Mouse (Mus musculus) midbrain, embryonic 15.5 days (tissue): ENCODE data around the gene Cass4. TPM values are rescaled to one million over a fixed set of nuclear protein-coding genes. Genes with fewer than 3 reads are reported as not detected.

ENCODE experiments used
- ATAC-seq: fragments of 200-750 bp; cut with Nextera tagmentation; replicated peaks from 2 replicates; pipeline ENCODE4 v1.8.0; 2017; ENCODE audit warnings: moderate TSS enrichment
- H3K27ac ChIP-seq: fragments of 300-500 bp; sonication (generic); 2 replicates; pipeline ENCODE4 v1.5.1; 2015; ENCODE audit warnings: mild to moderate bottlenecking, inconsistent platforms
- H3K27me3 ChIP-seq: fragments of 300-500 bp; sonication (generic); replicated peaks from 2 replicates; pipeline ENCODE4 v1.6.1; 2015; ENCODE audit warnings: inconsistent platforms
- H3K36me3 ChIP-seq: fragments of 300-500 bp; sonication (generic); replicated peaks from 2 replicates; pipeline ENCODE4 v1.6.1; 2015; ENCODE audit warnings: inconsistent platforms
- H3K4me1 ChIP-seq: fragments of 300-500 bp; sonication (generic); 2 replicates; pipeline ENCODE4 v1.6.1; 2015; ENCODE audit warnings: inconsistent platforms
- H3K4me2 ChIP-seq: fragments of 300-500 bp; sonication (generic); 2 replicates; pipeline ENCODE4 v1.6.1; 2015; ENCODE audit warnings: inconsistent platforms, mild to moderate bottlenecking, moderate library complexity
- H3K4me3 ChIP-seq: fragments of 300-500 bp; sonication (generic); 2 replicates; pipeline ENCODE4 v1.5.1; 2015; ENCODE audit warnings: mild to moderate bottlenecking, inconsistent platforms
- H3K9ac ChIP-seq: fragments of 300-500 bp; sonication (generic); 2 replicates; pipeline ENCODE4 v1.6.1; 2015; ENCODE audit warnings: mild to moderate bottlenecking, inconsistent platforms
- H3K9me3 ChIP-seq: fragments of 300-500 bp; sonication (generic); 2 replicates; pipeline ENCODE4 v1.6.1; 2016; ENCODE audit warnings: inconsistent platforms
- WGBS: fragments of 180-500 bp; shearing (Covaris S2); methylation state at CpG from one replicate; pipeline ENCODE4 v1.1.7; 2015; ENCODE audit warnings: mixed read lengths; 5-methylcytosine and 5-hydroxymethylcytosine counted together
- polyA plus RNA-seq: library from polyadenylated mRNA; unstranded; fragments of >200 nt; fragmentation: Nextera tagmentation; extraction: Ambion mirVana; gene quantifications from 2 replicates; pipeline ENCODE4 v1.2.1, GENCODE M21; 2015

Cass4 gene
- polyA plus RNA-seq, 1 experiment from 2014 or later: 0.12 TPM

- no peaks in the 10 kb centered on the region for H3K9me3 ChIP-seq
- no peaks in the 10 kb centered on the region for H3K36me3 ChIP-seq
- no peak overlapping the region for H3K9ac ChIP-seq
- H3K27ac ChIP-seq: no peak overlapping the region
- 71% methylated on average over 4 of the region's 4 CpGs for WGBS
- no peak overlapping the region for H3K4me3 ChIP-seq
- H3K4me2 ChIP-seq: no peak overlapping the region
- no peaks in the 10 kb centered on the region for H3K4me1 ChIP-seq
- H3K27me3 ChIP-seq: no peaks in the 10 kb centered on the region
- ATAC-seq: no peak
Measured at GRCm38 (mm10) chr2:172394671-172395070, 1.1 kb downstream of the Cass4 start.

GRCm38 (mm10) chr2:172395961-172396360 lies 2.4 kb downstream of the Cass4 start:
- Histone ChIP-seq H3K4me2 (no peak overlapping the region), H3K9ac (no peak overlapping the region), H3K27me3 (no peaks in the 10 kb centered on the region), H3K4me3 (no peak overlapping the region), H3K4me1 (no peaks in the 10 kb centered on the region), H3K27ac (no peak overlapping the region), H3K9me3 (no peaks in the 10 kb centered on the region), H3K36me3 (no peaks in the 10 kb centered on the region)
- WGBS: 46% methylated on average over 9 of the region's 9 CpGs
- ATAC-seq: no peak

DNA sequence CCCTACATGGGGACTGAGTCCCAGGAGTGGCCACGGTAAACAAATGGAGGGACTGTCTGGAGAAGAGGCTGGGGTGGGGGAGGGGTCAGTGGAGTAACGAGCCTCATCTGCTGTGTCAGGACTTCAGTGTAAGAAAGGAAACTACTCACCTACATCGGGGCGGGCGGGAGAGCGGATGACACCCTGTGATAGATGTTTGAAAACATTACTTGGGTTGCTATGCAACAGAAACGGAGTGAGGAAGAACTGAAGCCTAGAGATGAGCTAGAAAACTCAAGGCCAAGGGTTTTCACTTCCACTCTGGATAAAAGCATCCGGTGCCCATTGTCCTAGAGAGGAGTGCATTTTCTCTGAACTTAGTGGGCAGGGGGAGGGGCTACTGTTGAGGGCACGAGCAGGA lies 6.3 kb downstream of the Cass4 start:
- H3K4me1 ChIP-seq: no peaks in the 10 kb centered on the region
- no peaks in the 10 kb centered on the region for H3K27me3 ChIP-seq
- no peak overlapping the region for H3K27ac ChIP-seq
- no peak for ATAC-seq
- 39% methylated on average over 9 of the region's 9 CpGs for WGBS
- no peak overlapping the region for H3K4me3 ChIP-seq
- H3K36me3 ChIP-seq: no peaks in the 10 kb centered on the region
- H3K9me3 ChIP-seq: no peaks in the 10 kb centered on the region
- H3K9ac ChIP-seq: no peak overlapping the region
- no peak overlapping the region for H3K4me2 ChIP-seq

DNA sequence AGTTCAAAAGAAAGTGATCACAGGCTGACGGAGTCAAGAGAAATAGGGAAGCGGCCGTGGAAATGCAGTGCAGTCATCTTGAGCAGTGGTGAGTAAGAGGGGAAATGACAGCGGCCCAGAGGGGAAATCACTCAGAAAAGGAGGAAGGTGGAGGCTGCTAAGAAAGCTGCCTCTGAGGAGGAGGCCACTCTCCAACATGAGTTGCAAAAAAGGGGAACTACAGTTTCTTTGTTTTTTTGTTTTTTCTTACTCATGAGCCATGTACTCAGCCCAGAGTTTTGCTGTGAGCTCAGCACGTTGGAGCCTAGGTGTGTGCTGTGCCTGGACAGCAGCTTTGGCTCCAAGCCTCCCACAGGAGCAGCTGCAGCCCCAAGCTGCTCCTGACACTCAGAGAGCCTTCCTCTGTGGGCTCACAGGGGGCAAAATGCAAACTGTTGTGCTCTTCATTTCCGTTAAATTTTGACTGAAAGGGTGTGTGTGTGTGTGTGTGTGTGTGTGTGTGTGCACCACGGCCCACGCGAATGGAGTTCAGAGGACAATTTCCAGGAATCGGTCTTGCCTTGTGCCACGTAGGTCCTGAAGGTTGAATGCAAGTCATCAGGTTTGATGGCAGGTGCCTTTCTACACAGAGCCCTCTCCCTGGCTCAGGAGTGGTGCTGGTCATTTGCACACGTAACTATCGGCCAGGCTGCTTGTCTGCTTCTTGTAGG lies 7.7 kb downstream of the Cass4 start:
- H3K9ac ChIP-seq: no peak overlapping the region
- no peaks in the 10 kb centered on the region for H3K9me3 ChIP-seq
- no peak for ATAC-seq
- H3K27me3 ChIP-seq: no peaks in the 10 kb centered on the region
- no peaks in the 10 kb centered on the region for H3K4me1 ChIP-seq
- WGBS: 72% methylated on average over 13 of the region's 13 CpGs
- H3K4me3 ChIP-seq: no peak overlapping the region
- no peak overlapping the region for H3K4me2 ChIP-seq
- H3K36me3 ChIP-seq: no peaks in the 10 kb centered on the region
- no peak overlapping the region for H3K27ac ChIP-seq

GRCm38 (mm10) chr2:172404239-172404638 lies 10.6 kb downstream of the Cass4 start:
- no peak for ATAC-seq
- H3K9ac ChIP-seq: no peak overlapping the region
- no peaks in the 10 kb centered on the region for H3K4me1 ChIP-seq
- no peak overlapping the region for H3K4me3 ChIP-seq
- no peaks in the 10 kb centered on the region for H3K36me3 ChIP-seq
- H3K27ac ChIP-seq: no peak overlapping the region
- WGBS: 61% methylated on average over 7 of the region's 7 CpGs
- H3K27me3 ChIP-seq: no peaks in the 10 kb centered on the region
- no peak overlapping the region for H3K4me2 ChIP-seq
- H3K9me3 ChIP-seq: no peaks in the 10 kb centered on the region

DNA sequence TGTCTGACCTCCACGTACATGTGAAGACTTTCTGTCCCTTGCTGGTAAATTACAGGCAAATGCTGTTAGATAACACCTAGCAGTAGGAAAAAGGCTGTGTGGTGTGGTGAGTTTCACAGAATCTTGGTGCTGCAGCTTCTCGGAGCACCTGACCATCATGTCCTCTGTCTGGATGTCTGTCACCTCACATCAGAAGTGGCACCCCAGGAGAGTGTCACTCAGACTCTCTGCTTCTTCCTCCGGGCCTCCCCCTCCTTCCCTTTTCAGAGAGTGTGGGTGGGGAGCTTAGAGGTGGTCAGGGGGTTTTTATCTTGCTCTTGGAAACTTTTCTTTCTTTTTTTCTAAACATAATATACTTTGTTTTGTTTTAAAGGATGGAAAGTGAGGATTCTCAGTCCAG lies 11.4 kb downstream of the Cass4 start:
- no peak overlapping the region for H3K9ac ChIP-seq
- 80% methylated on average over 3 of the region's 3 CpGs for WGBS
- ATAC-seq: no peak
- no peaks in the 10 kb centered on the region for H3K27me3 ChIP-seq
- H3K4me1 ChIP-seq: no peaks in the 10 kb centered on the region
- no peaks in the 10 kb centered on the region for H3K9me3 ChIP-seq
- H3K4me3 ChIP-seq: no peak overlapping the region
- H3K4me2 ChIP-seq: no peak overlapping the region
- H3K27ac ChIP-seq: no peak overlapping the region
- no peaks in the 10 kb centered on the region for H3K36me3 ChIP-seq

DNA sequence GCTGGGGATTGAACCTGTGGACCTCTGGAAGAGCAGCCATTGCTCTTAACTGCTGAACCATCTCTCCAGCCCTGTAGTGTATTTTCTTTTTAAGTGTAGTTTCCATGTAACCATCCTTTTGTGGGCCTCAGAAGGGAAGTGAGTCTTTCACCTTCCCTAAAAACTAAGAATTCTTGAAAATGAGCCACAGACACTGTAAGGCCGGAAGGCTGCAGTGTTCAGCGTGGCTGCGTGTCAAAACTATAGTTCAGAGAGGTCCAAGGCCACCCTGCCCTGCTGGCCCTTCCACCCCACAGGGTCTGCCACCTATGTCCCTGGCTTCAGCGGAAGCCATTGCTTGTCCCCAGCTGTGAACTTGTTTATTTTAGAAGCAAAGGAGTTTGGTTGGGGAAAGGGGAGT lies 12.6 kb downstream of the Cass4 start:
- no peak overlapping the region for H3K4me2 ChIP-seq
- H3K9me3 ChIP-seq: no peaks in the 10 kb centered on the region
- no peak overlapping the region for H3K4me3 ChIP-seq
- H3K27me3 ChIP-seq: no peaks in the 10 kb centered on the region
- ATAC-seq: no peak
- H3K9ac ChIP-seq: no peak overlapping the region
- no peaks in the 10 kb centered on the region for H3K36me3 ChIP-seq
- H3K4me1 ChIP-seq: no peaks in the 10 kb centered on the region
- no peak overlapping the region for H3K27ac ChIP-seq
- 90% methylated on average over 4 of the region's 4 CpGs for WGBS

DNA sequence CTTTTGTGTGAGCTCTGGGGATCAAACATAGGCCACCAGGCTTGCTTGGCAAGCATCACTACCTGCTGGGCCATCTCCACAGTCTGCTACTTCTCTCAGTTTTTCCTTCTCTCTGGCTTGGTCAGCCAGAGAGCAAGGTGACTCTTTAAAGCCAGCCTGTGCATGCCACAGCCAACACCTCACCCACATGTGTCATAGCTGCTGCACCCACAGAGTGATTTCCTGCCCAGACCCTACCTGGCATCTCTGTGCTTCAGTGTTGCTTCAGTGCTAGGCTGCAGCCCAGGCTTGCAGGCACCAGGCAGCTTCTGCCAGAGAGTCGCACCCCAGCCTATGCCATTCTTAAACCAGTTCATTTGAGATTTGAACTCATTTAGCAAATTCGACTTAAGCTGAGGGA lies 13.9 kb downstream of the Cass4 start:
- no peak for ATAC-seq
- H3K4me2 ChIP-seq: no peak overlapping the region
- WGBS: 72% methylated on average over 2 of the region's 2 CpGs
- H3K4me1 ChIP-seq: no peaks in the 10 kb centered on the region
- no peak overlapping the region for H3K27ac ChIP-seq
- H3K27me3 ChIP-seq: no peaks in the 10 kb centered on the region
- no peaks in the 10 kb centered on the region for H3K36me3 ChIP-seq
- H3K9ac ChIP-seq: no peak overlapping the region
- H3K9me3 ChIP-seq: no peaks in the 10 kb centered on the region
- no peak overlapping the region for H3K4me3 ChIP-seq

- Histone ChIP-seq H3K9ac (no peak overlapping the region), H3K4me2 (no peak overlapping the region), H3K27me3 (no peaks in the 10 kb centered on the region), H3K9me3 (no peaks in the 10 kb centered on the region), H3K4me3 (no peak overlapping the region), H3K27ac (no peak overlapping the region), H3K4me1 (no peaks in the 10 kb centered on the region), H3K36me3 (no peaks in the 10 kb centered on the region)
- WGBS: 89% methylated on average over 2 of the region's 2 CpGs
- ATAC-seq: no peak
Measured at GRCm38 (mm10) chr2:172410686-172411085, 17.1 kb downstream of the Cass4 start.

DNA sequence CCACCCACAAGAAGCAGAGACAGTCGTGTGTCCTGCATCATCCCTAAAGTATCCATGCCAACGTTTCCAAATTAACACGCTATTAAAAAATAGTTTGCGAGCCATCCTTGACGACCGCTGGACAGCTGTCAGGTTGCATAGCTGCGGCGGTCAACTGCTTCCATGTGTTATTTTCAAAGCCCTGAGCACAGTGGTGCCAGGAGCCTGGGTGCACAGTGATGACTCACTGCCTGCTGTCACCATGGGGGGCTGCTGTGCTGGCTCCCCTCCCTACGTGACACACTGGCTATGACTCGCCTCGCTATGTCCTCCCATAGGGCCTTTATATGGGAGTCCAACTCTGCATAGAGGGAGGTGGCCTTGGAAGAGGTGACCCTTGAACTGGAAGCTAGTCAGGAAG lies 17.5 kb downstream of the Cass4 start:
- Histone ChIP-seq H3K27me3 (no peaks in the 10 kb centered on the region), H3K4me1 (no peaks in the 10 kb centered on the region), H3K4me3 (no peak overlapping the region), H3K9me3 (no peaks in the 10 kb centered on the region), H3K9ac (no peak overlapping the region), H3K4me2 (no peak overlapping the region), H3K27ac (no peak overlapping the region), H3K36me3 (no peaks in the 10 kb centered on the region)
- no peak for ATAC-seq
- 87% methylated on average over 11 of the region's 11 CpGs for WGBS

GRCm38 (mm10) chr2:172412454-172412853 lies 18.9 kb downstream of the Cass4 start:
- Histone ChIP-seq H3K4me2 (peak overlapping the region; percentile 26; the same call in 1 of the 2 replicates), H3K4me1 (no peaks in the 10 kb centered on the region), H3K36me3 (no peaks in the 10 kb centered on the region), H3K27ac (no peak overlapping the region), H3K27me3 (no peaks in the 10 kb centered on the region), H3K9ac (no peak overlapping the region), H3K9me3 (no peaks in the 10 kb centered on the region), H3K4me3 (no peak overlapping the region)
- ATAC-seq: no peak
- WGBS: 6% methylated on average over 9 of the region's 9 CpGs

DNA sequence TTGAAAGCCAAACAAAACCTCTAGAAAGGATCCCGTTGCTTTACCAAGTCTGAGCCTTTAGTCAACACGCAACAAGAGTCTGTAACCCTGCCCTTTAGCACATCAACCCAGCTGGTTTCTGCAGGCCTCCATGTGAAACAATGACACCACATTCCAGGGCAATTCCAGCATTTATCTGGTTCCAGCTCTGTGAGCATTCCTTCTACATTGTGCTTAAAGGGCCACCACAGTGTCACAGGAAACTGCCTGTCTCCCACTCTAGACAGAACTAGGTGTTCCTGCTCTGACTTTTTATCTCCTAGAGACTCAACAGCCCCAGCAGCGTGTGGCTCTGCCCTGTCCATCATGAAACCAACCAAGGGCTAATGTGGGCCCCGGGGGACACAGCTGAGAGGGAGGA lies 19.7 kb downstream of the Cass4 start:
- Histone ChIP-seq H3K9me3 (no peaks in the 10 kb centered on the region), H3K36me3 (no peaks in the 10 kb centered on the region), H3K4me2 (no peak overlapping the region), H3K4me3 (no peak overlapping the region), H3K27me3 (no peaks in the 10 kb centered on the region), H3K27ac (no peak overlapping the region), H3K9ac (no peak overlapping the region), H3K4me1 (no peaks in the 10 kb centered on the region)
- WGBS: 26% methylated on average over 4 of the region's 4 CpGs
- no peak for ATAC-seq

DNA sequence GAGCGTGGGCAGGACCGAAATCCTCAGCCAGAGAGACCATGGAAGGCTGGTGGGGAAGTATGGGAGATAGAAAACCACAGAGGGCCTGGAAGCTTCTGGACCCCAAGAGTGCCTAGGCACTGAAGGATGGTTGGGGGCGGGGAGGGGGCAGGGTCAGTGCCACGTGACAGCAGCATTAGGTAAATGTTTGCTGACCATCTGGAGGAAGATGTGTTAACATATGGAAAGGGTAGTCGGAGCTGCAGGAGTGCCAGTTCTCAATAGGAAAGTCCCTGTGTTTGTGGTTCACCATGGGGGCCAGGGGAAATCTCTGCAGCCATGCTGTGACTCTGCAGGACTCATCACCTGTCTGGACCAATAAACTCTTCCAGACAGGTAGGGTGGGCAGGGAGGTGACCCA lies 20.3 kb downstream of the Cass4 start:
- no peaks in the 10 kb centered on the region for H3K27me3 ChIP-seq
- no peak overlapping the region for H3K4me3 ChIP-seq
- no peaks in the 10 kb centered on the region for H3K4me1 ChIP-seq
- WGBS: 58% methylated on average over 5 of the region's 5 CpGs
- no peaks in the 10 kb centered on the region for H3K9me3 ChIP-seq
- no peak overlapping the region for H3K9ac ChIP-seq
- no peaks in the 10 kb centered on the region for H3K36me3 ChIP-seq
- ATAC-seq: no peak
- no peak overlapping the region for H3K27ac ChIP-seq
- no peak overlapping the region for H3K4me2 ChIP-seq
